Mouse (Mus musculus) CH12.LX (cell line): ENCODE measurements around the gene Shisa4.
A peak's percentile ranks its signal among the peaks of the same experiment; 100 is the strongest.

ENCODE experiments used
- CHD2 ChIP-seq: IDR thresholded peaks from 2 replicates; pipeline ENCODE4 v1.6.1; 2011; ENCODE audit warnings: low read length, improper control_type of control experiment
- ELF1 ChIP-seq: IDR thresholded peaks from 2 replicates; pipeline ENCODE4 v1.6.1; 2014; ENCODE audit warnings: low read depth, mild to moderate bottlenecking, inconsistent platforms, low read length, improper control_type of control experiment
- GABPA ChIP-seq: IDR thresholded peaks from 2 replicates; pipeline ENCODE4 v1.6.1; 2012; ENCODE audit warnings: low read depth, low read length, improper control_type of control experiment, inconsistent platforms; ENCODE audit not compliant: insufficient replicate concordance
- JUND ChIP-seq: conservative IDR thresholded peaks from 2 replicates; pipeline ENCODE4 v1.6.1; 2011; ENCODE audit warnings: low read depth, low read length, improper control_type of control experiment
- KAT2A ChIP-seq: IDR thresholded peaks from 2 replicates; pipeline ENCODE4 v1.6.1; 2012; ENCODE audit warnings: low read length, improper control_type of control experiment, inconsistent platforms; ENCODE audit not compliant: insufficient replicate concordance
- MAX ChIP-seq: IDR thresholded peaks from 2 replicates; pipeline ENCODE4 v1.6.1; 2011; ENCODE audit warnings: low read length, improper control_type of control experiment
- NRF1 ChIP-seq: IDR thresholded peaks from 2 replicates; pipeline ENCODE4 v1.6.1; 2014; ENCODE audit warnings: low read depth, mild to moderate bottlenecking, inconsistent platforms, low read length, improper control_type of control experiment, moderate library complexity
- POLR2A ChIP-seq: IDR thresholded peaks from 2 replicates; pipeline ENCODE4 v1.6.1; 2011; ENCODE audit warnings: low read depth, mild to moderate bottlenecking, improper control_type of control experiment, low read length
- SMC3 ChIP-seq: IDR thresholded peaks from 2 replicates; pipeline ENCODE4 v1.6.1; 2011; ENCODE audit warnings: low read depth, low read length, improper control_type of control experiment
- ZC3H11A ChIP-seq: IDR thresholded peaks from 2 replicates; pipeline ENCODE4 v1.6.1; 2012; ENCODE audit warnings: low read depth, mild to moderate bottlenecking, inconsistent platforms, low read length, improper control_type of control experiment

DNA sequence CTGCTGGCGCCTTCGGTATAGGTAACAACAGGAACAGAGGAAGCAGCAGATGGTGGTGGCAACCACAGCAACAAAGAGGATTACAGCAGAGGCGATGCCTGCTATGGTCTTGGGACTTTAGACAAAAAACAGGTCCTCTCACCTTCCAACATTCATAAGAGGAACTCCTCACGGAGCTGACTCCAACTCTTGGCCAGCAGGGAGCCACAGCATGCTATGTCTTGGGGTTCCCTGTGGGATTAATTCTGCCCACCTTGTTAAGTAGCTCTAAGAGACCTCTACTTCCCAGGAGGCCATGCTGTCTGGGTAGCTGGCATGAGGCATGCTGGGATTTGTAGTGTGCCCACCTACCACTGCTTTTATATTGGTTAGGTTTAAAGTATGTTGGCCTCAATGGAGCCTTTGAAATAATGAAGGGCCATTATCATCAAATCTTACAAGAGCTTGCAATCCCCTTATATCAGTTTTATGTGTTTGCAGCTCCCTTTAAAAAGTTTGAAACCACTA lies 1.8 kb downstream of the Shisa4 start:
- no peak for TF ChIP-seq JUND
- no peak for TF ChIP-seq NRF1
- TF ChIP-seq MAX: no peak
- no peak for TF ChIP-seq ELF1
- TF ChIP-seq CHD2: no peak
- TF ChIP-seq POLR2A: no peak
- TF ChIP-seq ZC3H11A: no peak
- no peak for TF ChIP-seq SMC3
- no peak for TF ChIP-seq GABPA
- TF ChIP-seq KAT2A: 0 out of 2 replicates have a peak, but pooled peaks have one; percentile 33
